Mouse (Mus musculus): ENCODE data around the gene Me3. TPM values are rescaled to one million over a fixed set of nuclear protein-coding genes. Genes with fewer than 3 reads are reported as not detected.

The Me3 gene
- polyA plus RNA-seq, 1 experiment: 0.44 TPM

GRCm38 (mm10) chr7:89630796-89631195 lies 1.4 kb upstream of the Me3 start:
- H3K4me3 ChIP-seq (ENCODE audit: extremely low read depth, insufficient read depth, insufficient read length): no peak overlapping the region
- peaks cover 5% of the 10 kb centered on the region for H3K4me1 ChIP-seq (ENCODE audit: control insufficient read depth, insufficient read depth, insufficient read length)
- no peak for DNase-seq (ENCODE audit: low read depth in 1 of 2, low spot score in 2 of 2)
- no peaks in the 10 kb centered on the region for H3K27me3 ChIP-seq (ENCODE audit: control insufficient read depth, insufficient read depth, low read length)
- no peak for TF ChIP-seq POLR2A (IDR thresholded peaks at IDR 0.05; ENCODE audit: low read depth, low read length)
- no peak overlapping the region for H3K27ac ChIP-seq (ENCODE audit: insufficient read depth, low read length)
- 77% methylated on average over 3 of the region's 3 CpGs for WGBS
- no peaks in the 10 kb centered on the region for H3K36me3 ChIP-seq (ENCODE audit: control insufficient read depth, insufficient read depth, low read length)

GRCm38 (mm10) chr7:89640533-89640932 lies 8.3 kb downstream of the Me3 start:
- H3K36me3 ChIP-seq (ENCODE audit: control insufficient read depth, insufficient read depth, low read length): no peaks in the 10 kb centered on the region
- no peak overlapping the region for H3K27ac ChIP-seq (ENCODE audit: insufficient read depth, low read length)
- no peaks in the 10 kb centered on the region for H3K4me1 ChIP-seq (ENCODE audit: control insufficient read depth, insufficient read depth, insufficient read length)
- H3K27me3 ChIP-seq (ENCODE audit: control insufficient read depth, insufficient read depth, low read length): no peaks in the 10 kb centered on the region
- no peak overlapping the region for H3K4me3 ChIP-seq (ENCODE audit: extremely low read depth, insufficient read depth, insufficient read length)
- TF ChIP-seq POLR2A (IDR thresholded peaks at IDR 0.05; ENCODE audit: low read depth, low read length) (no peak), CTCF (IDR thresholded peaks at IDR 0.05; ENCODE audit: extremely low read depth, insufficient read depth, insufficient read length, insufficient replicate concordance) (no peak)
- DNase-seq (ENCODE audit: low read depth in 1 of 2, low spot score in 2 of 2): no peak
- whole genome bisulfite sequencing: 87% methylated on average over 6 of the region's 6 CpGs

DNA sequence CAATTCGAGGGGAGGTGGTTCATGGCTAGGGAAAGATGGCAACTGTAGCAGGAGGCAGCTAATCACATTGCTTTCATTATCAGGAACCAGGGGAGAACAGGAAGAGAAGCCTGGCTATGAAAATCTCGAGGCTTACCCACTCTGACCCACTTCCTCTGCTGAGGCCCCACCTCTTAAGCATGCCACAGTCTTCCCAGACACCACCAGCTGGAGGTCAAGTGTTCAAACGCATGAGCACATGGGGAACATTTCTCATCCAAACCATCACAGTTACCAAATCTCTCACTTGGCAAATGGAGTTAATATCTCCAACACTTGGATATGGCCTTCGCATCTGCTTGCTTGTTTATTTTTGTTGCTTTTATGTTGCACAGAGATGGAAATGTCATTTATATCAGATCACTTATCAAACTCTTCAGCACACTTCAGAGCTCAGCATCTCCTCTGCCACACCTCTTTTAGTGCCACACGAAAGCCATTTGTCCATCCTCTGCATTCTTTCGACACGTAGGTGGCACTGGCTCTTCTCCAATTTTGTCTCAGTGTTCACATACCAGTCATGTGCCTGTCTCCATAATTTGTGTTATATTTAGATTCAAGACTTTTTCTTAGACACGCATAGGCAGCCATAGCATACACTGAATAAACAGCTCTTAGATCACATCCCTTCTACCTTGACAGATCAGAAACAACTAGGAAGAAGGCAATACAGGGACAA lies 8.9 kb downstream of the Me3 start:
- no peaks in the 10 kb centered on the region for H3K36me3 ChIP-seq (ENCODE audit: control insufficient read depth, insufficient read depth, low read length)
- DNase-seq (ENCODE audit: low read depth in 1 of 2, low spot score in 2 of 2): no peak
- 68% methylated on average over 8 of the region's 8 CpGs for WGBS
- H3K4me1 ChIP-seq (ENCODE audit: control insufficient read depth, insufficient read depth, insufficient read length): no peaks in the 10 kb centered on the region
- H3K4me3 ChIP-seq (ENCODE audit: extremely low read depth, insufficient read depth, insufficient read length): no peak overlapping the region
- H3K27me3 ChIP-seq (ENCODE audit: control insufficient read depth, insufficient read depth, low read length): no peaks in the 10 kb centered on the region
- no peak overlapping the region for H3K27ac ChIP-seq (ENCODE audit: insufficient read depth, low read length)
- TF ChIP-seq CTCF (IDR thresholded peaks at IDR 0.05; ENCODE audit: extremely low read depth, insufficient read depth, insufficient read length, insufficient replicate concordance): no peak
- no peak for TF ChIP-seq POLR2A (IDR thresholded peaks at IDR 0.05; ENCODE audit: low read depth, low read length)

GRCm38 (mm10) chr7:89645015-89645414 lies 12.8 kb downstream of the Me3 start:
- WGBS: 84% methylated on average over 3 of the region's 3 CpGs
- no peaks in the 10 kb centered on the region for H3K27me3 ChIP-seq (ENCODE audit: control insufficient read depth, insufficient read depth, low read length)
- TF ChIP-seq CTCF (IDR thresholded peaks at IDR 0.05; ENCODE audit: extremely low read depth, insufficient read depth, insufficient read length, insufficient replicate concordance): no peak
- no peak for TF ChIP-seq POLR2A (IDR thresholded peaks at IDR 0.05; ENCODE audit: low read depth, low read length)
- no peak overlapping the region for H3K27ac ChIP-seq (ENCODE audit: insufficient read depth, low read length)
- H3K4me1 ChIP-seq (ENCODE audit: control insufficient read depth, insufficient read depth, insufficient read length): no peaks in the 10 kb centered on the region
- no peak for DNase-seq (ENCODE audit: low read depth in 1 of 2, low spot score in 2 of 2)
- no peak overlapping the region for H3K4me3 ChIP-seq (ENCODE audit: extremely low read depth, insufficient read depth, insufficient read length)
- no peaks in the 10 kb centered on the region for H3K36me3 ChIP-seq (ENCODE audit: control insufficient read depth, insufficient read depth, low read length)

DNA sequence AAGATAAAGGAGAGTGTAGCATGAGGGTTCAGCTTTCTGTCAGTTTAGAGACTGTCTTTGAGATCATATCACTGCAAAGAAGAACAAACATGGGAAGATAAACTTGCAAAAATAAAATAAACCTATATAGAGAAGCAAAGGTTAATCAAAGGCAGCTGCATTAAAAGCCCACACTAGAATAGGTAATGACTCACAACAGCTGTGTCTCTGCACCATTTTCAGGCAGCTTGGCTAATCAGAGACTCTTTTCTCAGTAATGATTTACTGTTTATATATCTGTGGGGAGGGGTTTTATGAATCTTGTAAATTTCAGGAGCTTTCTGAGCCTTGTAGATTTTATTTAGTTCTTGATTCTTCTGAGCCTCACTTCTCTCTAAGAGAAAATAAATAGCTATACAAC lies 15.7 kb downstream of the Me3 start:
- TF ChIP-seq POLR2A (IDR thresholded peaks at IDR 0.05; ENCODE audit: low read depth, low read length): no peak
- TF ChIP-seq CTCF (IDR thresholded peaks at IDR 0.05; ENCODE audit: extremely low read depth, insufficient read depth, insufficient read length, insufficient replicate concordance): no peak
- Histone ChIP-seq H3K27me3 (ENCODE audit: control insufficient read depth, insufficient read depth, low read length) (no peaks in the 10 kb centered on the region), H3K36me3 (ENCODE audit: control insufficient read depth, insufficient read depth, low read length) (no peaks in the 10 kb centered on the region), H3K4me1 (ENCODE audit: control insufficient read depth, insufficient read depth, insufficient read length) (no peaks in the 10 kb centered on the region), H3K4me3 (ENCODE audit: extremely low read depth, insufficient read depth, insufficient read length) (no peak overlapping the region), H3K27ac (ENCODE audit: insufficient read depth, low read length) (no peak overlapping the region)
- no peak for DNase-seq (ENCODE audit: low read depth in 1 of 2, low spot score in 2 of 2)

- no peak for DNase-seq (ENCODE audit: low read depth in 1 of 2, low spot score in 2 of 2)
- Histone ChIP-seq H3K36me3 (ENCODE audit: control insufficient read depth, insufficient read depth, low read length) (no peaks in the 10 kb centered on the region), H3K27me3 (ENCODE audit: control insufficient read depth, insufficient read depth, low read length) (no peaks in the 10 kb centered on the region), H3K4me1 (ENCODE audit: control insufficient read depth, insufficient read depth, insufficient read length) (no peaks in the 10 kb centered on the region), H3K27ac (ENCODE audit: insufficient read depth, low read length) (no peak overlapping the region), H3K4me3 (ENCODE audit: extremely low read depth, insufficient read depth, insufficient read length) (no peak overlapping the region)
- TF ChIP-seq POLR2A (IDR thresholded peaks at IDR 0.05; ENCODE audit: low read depth, low read length) (no peak), CTCF (IDR thresholded peaks at IDR 0.05; ENCODE audit: extremely low read depth, insufficient read depth, insufficient read length, insufficient replicate concordance) (no peak)
- 89% methylated on average over 9 of the region's 9 CpGs for WGBS
Measured at GRCm38 (mm10) chr7:89657183-89657582, 25.0 kb downstream of the Me3 start.

DNA sequence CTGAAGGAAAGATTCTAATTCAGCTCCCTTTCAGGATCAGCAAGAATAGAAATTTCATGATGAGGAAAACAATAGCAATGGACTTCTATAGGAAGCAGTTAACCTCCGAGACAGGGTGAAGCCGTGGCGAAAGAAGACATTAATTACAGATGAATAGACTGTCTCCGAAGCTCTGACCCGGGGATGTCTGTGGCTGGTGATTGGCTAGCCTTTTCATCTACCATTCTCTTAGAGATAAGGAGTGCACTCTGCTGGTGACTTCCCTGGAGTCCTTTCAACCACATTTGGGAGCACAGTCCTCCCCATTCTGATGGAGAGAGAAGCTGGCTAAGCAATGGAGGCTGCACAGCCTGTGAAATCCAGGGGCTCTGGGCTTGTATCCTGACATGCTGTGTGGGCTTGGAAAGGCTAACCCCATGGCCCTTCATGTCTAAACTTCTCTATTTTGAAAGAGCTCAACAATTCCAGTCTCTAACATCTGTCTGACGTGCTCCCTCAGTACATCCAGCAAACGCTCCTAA lies 25.6 kb downstream of the Me3 start:
- Histone ChIP-seq H3K27me3 (ENCODE audit: control insufficient read depth, insufficient read depth, low read length) (no peaks in the 10 kb centered on the region), H3K4me1 (ENCODE audit: control insufficient read depth, insufficient read depth, insufficient read length) (no peaks in the 10 kb centered on the region), H3K4me3 (ENCODE audit: extremely low read depth, insufficient read depth, insufficient read length) (no peak overlapping the region), H3K36me3 (ENCODE audit: control insufficient read depth, insufficient read depth, low read length) (no peaks in the 10 kb centered on the region), H3K27ac (ENCODE audit: insufficient read depth, low read length) (no peak overlapping the region)
- no peak for DNase-seq (ENCODE audit: low read depth in 1 of 2, low spot score in 2 of 2)
- TF ChIP-seq CTCF (IDR thresholded peaks at IDR 0.05; ENCODE audit: extremely low read depth, insufficient read depth, insufficient read length, insufficient replicate concordance) (no peak), POLR2A (IDR thresholded peaks at IDR 0.05; ENCODE audit: low read depth, low read length) (no peak)
- 79% methylated on average over 7 of the region's 7 CpGs for whole genome bisulfite sequencing
